ENCODE assay signal across 9 mouse cellular contexts in the genomic region with DNA sequence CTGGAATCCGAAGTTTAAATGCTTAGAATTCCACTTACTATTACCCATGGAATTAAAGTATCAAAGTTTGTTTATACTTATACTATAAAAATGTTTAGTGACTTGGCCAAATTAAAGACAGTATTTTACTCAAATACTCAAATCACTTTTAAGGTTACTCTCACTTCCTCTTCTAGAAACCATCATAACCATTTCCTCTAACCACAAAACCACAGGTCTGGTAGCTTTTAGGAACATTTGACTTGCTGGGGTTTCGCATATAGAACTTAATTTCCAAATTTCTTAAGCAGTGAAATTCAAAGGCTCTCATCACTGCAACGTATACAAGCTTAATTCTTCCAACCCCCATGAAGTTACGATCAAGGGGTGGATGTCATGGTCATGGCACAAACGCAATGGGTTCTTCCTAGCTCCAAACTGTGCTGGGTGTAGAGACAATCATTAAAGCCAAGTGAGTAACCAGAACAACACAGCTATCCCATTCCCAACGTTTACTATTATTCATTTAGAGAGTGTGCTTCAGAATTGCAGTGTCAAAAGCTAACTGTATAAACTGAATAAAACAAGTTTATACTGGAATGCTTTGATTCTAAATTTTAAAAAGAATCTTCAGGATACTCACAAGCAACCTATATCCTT. TPM values are rescaled to one million over a fixed set of nuclear protein-coding genes. Genes with fewer than 3 reads are reported as not detected.
A peak's percentile ranks its signal among the peaks of the same experiment; 100 is the strongest.
DNase-seq lines count a peak whose midpoint lies in the region; ATAC-seq and TF ChIP-seq lines count a peak whose summit lies in the region.
"Had no signal": no experiment of that assay in that cellular context is flagged by ENCODE, and none has a peak within 500 bp of the region (broad histone marks: within the 10 kb centered on the region; RNA-seq: fewer than 3 reads in every experiment).

No protein-coding gene starts in this region.

- H3K27me3 ChIP-seq in kidney, postnatal 0 days (ENCODE audit: insufficient read depth, low read length), result no peaks in the 10 kb centered on the region
- H3K27me3 ChIP-seq in embryonic facial prominence, embryonic 13.5 days, result no peaks in the 10 kb centered on the region
- no peaks in the 10 kb centered on the region for H3K27me3 ChIP-seq in intestine, postnatal 0 days (replicated peaks; ENCODE audit: control insufficient read depth, insufficient read depth, low read length)
- H3K27me3 ChIP-seq in neural tube, embryonic 14.5 days (ENCODE audit: control insufficient read depth, insufficient read depth, low read length), result no peaks in the 10 kb centered on the region

- 26% methylated on average over 6 of the region's 6 CpGs for WGBS in kidney, postnatal 0 days
- 25% methylated on average over 6 of the region's 6 CpGs for WGBS in embryonic facial prominence, embryonic 13.5 days
- 28% methylated on average over 6 of the region's 6 CpGs for WGBS in intestine, postnatal 0 days
- 43% methylated on average over 6 of the region's 6 CpGs for WGBS in neural tube, embryonic 14.5 days

- H3K36me3 ChIP-seq in kidney, postnatal 0 days (ENCODE audit: insufficient read depth, low read length), result no peaks in the 10 kb centered on the region
- H3K36me3 ChIP-seq in embryonic facial prominence, embryonic 13.5 days, result no peaks in the 10 kb centered on the region
- no peaks in the 10 kb centered on the region for H3K36me3 ChIP-seq in intestine, postnatal 0 days (ENCODE audit: control insufficient read depth, insufficient read depth)
- H3K36me3 ChIP-seq in neural tube, embryonic 14.5 days (ENCODE audit: control insufficient read depth, insufficient read depth, low read length), result no peaks in the 10 kb centered on the region

- ATAC-seq in kidney, postnatal 0 days (replicated peaks; ENCODE audit: low FRiP score, low read depth), result no peak
- no peak for ATAC-seq in embryonic facial prominence, embryonic 13.5 days (ENCODE audit: insufficient number of reproducible peaks, insufficient read depth, low FRiP score, low TSS enrichment, low read depth)
- ATAC-seq in intestine, postnatal 0 days, result no peak
- ATAC-seq in neural tube, embryonic 14.5 days (ENCODE audit: low read depth), result no peak

- peak overlapping the region; percentile 22 for H3K4me3 ChIP-seq in kidney, postnatal 0 days (replicated peaks; ENCODE audit: low read depth, low read length)
- peak overlapping the region; percentile 36 for H3K4me3 ChIP-seq in embryonic facial prominence, embryonic 13.5 days
- peak overlapping the region; percentile 94 for H3K4me3 ChIP-seq in intestine, postnatal 0 days (ENCODE audit: low read depth, low read length)
- peak overlapping the region; percentile 91; the same call in 1 of the 2 replicates for H3K4me3 ChIP-seq in neural tube, embryonic 14.5 days (ENCODE audit: low read depth, low read length)

- H3K9me3 ChIP-seq in kidney, postnatal 0 days (replicated peaks; ENCODE audit: low read length), result no peaks in the 10 kb centered on the region
- no peaks in the 10 kb centered on the region for H3K9me3 ChIP-seq in embryonic facial prominence, embryonic 13.5 days
- H3K9me3 ChIP-seq in intestine, postnatal 0 days (ENCODE audit: control insufficient read depth), result no peaks in the 10 kb centered on the region
- H3K9me3 ChIP-seq in neural tube, embryonic 14.5 days (ENCODE audit: control insufficient read depth, low read length), result no peaks in the 10 kb centered on the region

- H3K4me2 ChIP-seq in kidney, postnatal 0 days (ENCODE audit: low read length), result peak overlapping the region; percentile 62
- peak overlapping the region; percentile 72 for H3K4me2 ChIP-seq in embryonic facial prominence, embryonic 13.5 days
- peak overlapping the region; percentile 70 for H3K4me2 ChIP-seq in intestine, postnatal 0 days (replicated peaks; ENCODE audit: low read depth)
- H3K4me2 ChIP-seq in neural tube, embryonic 14.5 days (ENCODE audit: low read depth, low read length), result peak overlapping the region; percentile 59

- TF ChIP-seq CTCF in kidney, postnatal 0 days (IDR thresholded peaks at IDR 0.05; ENCODE audit: low read depth), result no peak
- TF ChIP-seq CTCF in intestine, postnatal 0 days (IDR thresholded peaks at IDR 0.05; ENCODE audit: low read depth), result no peak

- no peak overlapping the region for H3K9ac ChIP-seq in kidney, postnatal 0 days (ENCODE audit: low read depth, low read length)
- H3K9ac ChIP-seq in embryonic facial prominence, embryonic 13.5 days, result peak overlapping the region; percentile 52; the same call in 1 of the 2 replicates
- H3K9ac ChIP-seq in intestine, postnatal 0 days (ENCODE audit: low read depth, low read length), result 0 out of 2 replicates have a peak overlapping the region, but pooled peaks have one; percentile 17
- 0 out of 2 replicates have a peak overlapping the region, but pooled peaks have one; percentile 21 for H3K9ac ChIP-seq in neural tube, embryonic 14.5 days (replicated peaks; ENCODE audit: low read depth, low read length)

- DNase-seq in kidney, postnatal 0 days (ENCODE audit: low spot score), result peak; percentile 39
- no peak for DNase-seq in kidney, adult 11 months
- DNase-seq in gastrocnemius, postnatal 4 days (ENCODE audit: low spot score in 2 of 2), result no peak
- no peak for DNase-seq in spleen, postnatal 10 days (ENCODE audit: low spot score in 2 of 2)
- no peak for DNase-seq in embryo, embryonic 9.5 days (ENCODE audit: extremely low spot score)
- DNase-seq: right cerebral cortex, postnatal 14 days had no signal

- no peak overlapping the region for H3K27ac ChIP-seq in kidney, postnatal 0 days
- H3K27ac ChIP-seq in embryonic facial prominence, embryonic 13.5 days, result no peak overlapping the region
- no peak overlapping the region for H3K27ac ChIP-seq in intestine, postnatal 0 days (ENCODE audit: low read depth, low read length)
- no peak overlapping the region for H3K27ac ChIP-seq in neural tube, embryonic 14.5 days (ENCODE audit: low read depth, low read length)

- H3K4me1 ChIP-seq in kidney, postnatal 0 days (replicated peaks; ENCODE audit: insufficient read depth, low read length), result peaks cover 11% of the 10 kb centered on the region
- H3K4me1 ChIP-seq in embryonic facial prominence, embryonic 13.5 days, result peaks cover 13% of the 10 kb centered on the region
- H3K4me1 ChIP-seq in intestine, postnatal 0 days (replicated peaks; ENCODE audit: control insufficient read depth, insufficient read depth, low read length), result peaks cover 9% of the 10 kb centered on the region
- H3K4me1 ChIP-seq in neural tube, embryonic 14.5 days (ENCODE audit: control insufficient read depth, insufficient read depth, low read length), result peaks cover 12% of the 10 kb centered on the region

RNA-seq across cellular contexts. Expression of gene Nckap1, which starts 1.8 kb away (rescaled TPM):
- 55.3 and 56.6 TPM in 2 replicates for polyA plus RNA-seq in kidney, postnatal 0 days (2015; fragmentation: Nextera tagmentation; extraction: Ambion mirVana)
- 59.8 and 70.1 TPM in 2 replicates for polyA plus RNA-seq in embryonic facial prominence, embryonic 13.5 days (2015; fragmentation: Nextera tagmentation; extraction: Ambion mirVana)
- 38.9 and 41.0 TPM in 2 replicates for polyA plus RNA-seq in intestine, postnatal 0 days (2015; fragmentation: Nextera tagmentation; extraction: Ambion mirVana)
- polyA plus RNA-seq in neural tube, embryonic 14.5 days (2014; fragmentation: Nextera tagmentation; extraction: Ambion mirVana), result 95.0 and 101 TPM in 2 replicates
- total RNA-seq in gastrocnemius, postnatal 4 days (2021), result 10 to 100 TPM; 80.1 to 81.0 TPM

RNA-seq across cellular contexts. Expression of gene Dusp19, which starts 37.5 kb away (rescaled TPM):
- 13.5 and 14.3 TPM in 2 replicates for polyA plus RNA-seq in kidney, postnatal 0 days (2015; fragmentation: Nextera tagmentation; extraction: Ambion mirVana)
- 16.9 and 20.6 TPM in 2 replicates for polyA plus RNA-seq in embryonic facial prominence, embryonic 13.5 days (2015; fragmentation: Nextera tagmentation; extraction: Ambion mirVana)
- 11.3 TPM in 2 replicates for polyA plus RNA-seq in intestine, postnatal 0 days (2015; fragmentation: Nextera tagmentation; extraction: Ambion mirVana)
- polyA plus RNA-seq in neural tube, embryonic 14.5 days (2014; fragmentation: Nextera tagmentation; extraction: Ambion mirVana), result 20.6 and 22.4 TPM in 2 replicates
- 1 to 10 TPM; 9.0 to 9.3 TPM for total RNA-seq in gastrocnemius, postnatal 4 days (2021)

RNA-seq across cellular contexts. Expression of gene Nup35, which starts 37.7 kb away (rescaled TPM):
- polyA plus RNA-seq in kidney, postnatal 0 days (2015; fragmentation: Nextera tagmentation; extraction: Ambion mirVana), result 29.0 and 30.7 TPM in 2 replicates
- polyA plus RNA-seq in embryonic facial prominence, embryonic 13.5 days (2015; fragmentation: Nextera tagmentation; extraction: Ambion mirVana), result 50.4 and 51.9 TPM in 2 replicates
- polyA plus RNA-seq in intestine, postnatal 0 days (2015; fragmentation: Nextera tagmentation; extraction: Ambion mirVana), result 13.0 and 13.8 TPM in 2 replicates
- polyA plus RNA-seq in neural tube, embryonic 14.5 days (2014; fragmentation: Nextera tagmentation; extraction: Ambion mirVana), result 57.1 and 58.7 TPM in 2 replicates
- total RNA-seq in gastrocnemius, postnatal 4 days (2021), result 10 to 100 TPM; 14.0 to 14.7 TPM

Comparison
In these comparisons a context has a peak if more than half of its experiments do, and no peak if none do; other contexts are left out.
1. H3K4me3 ChIP-seq: peak in every context shown above with its lines; median percentile 94 in intestine, postnatal 0 days; 91 in neural tube, embryonic 14.5 days; 36 in embryonic facial prominence, embryonic 13.5 days; 22 in kidney, postnatal 0 days.